Mouse (Mus musculus) small intestine, adult 10 weeks (tissue): ENCODE results near the gene 5330417H12Rik. TPM values are rescaled to one million over a fixed set of nuclear protein-coding genes. Genes with fewer than 3 reads are reported as not detected.

Experiments used
- polyA plus RNA-seq: library from polyadenylated mRNA; stranded (reverse); fragments of 350-450 nt; fragmentation: Illumina TruSeq; extraction: RNeasy Lipid Tissue Mini Kit (QIAGEN cat#74804); gene quantifications from one replicate; pipeline ENCODE4 v1.2.3, GENCODE M21; 2014; ENCODE audit warnings: low replicate concordance

Gene 5330417H12Rik
- polyA plus RNA-seq, result not detected

GRCm38 (mm10) chr7:107625061-107625460 is at the start of gene 5330417H12Rik:
5330417H12Rik (minus strand) TSS chr7:107625161.

GRCm38 (mm10) chr7:107594857-107595402 is 30.0 kb downstream of the 5330417H12Rik start, which contains the start of gene Ppfibp2:
Ppfibp2 (plus strand) TSS chr7:107595207.

Other genes starting within 250 kb of the 5330417H12Rik start
- 0.74 TPM for gene Olfml1, start 57.7 kb downstream of the 5330417H12Rik start, polyA plus RNA-seq
- gene Ppfibp2, start 30.0 kb downstream of the 5330417H12Rik start, polyA plus RNA-seq, result 12.3 TPM
- gene Cyb5r2, start 132.9 kb upstream of the 5330417H12Rik start, polyA plus RNA-seq, result not detected
- gene Ovch2, start 176.0 kb upstream of the 5330417H12Rik start, polyA plus RNA-seq, result not detected
- gene Olfr467, start 187.1 kb upstream of the 5330417H12Rik start, polyA plus RNA-seq, result not detected
- gene Olfr469, start 200.4 kb upstream of the 5330417H12Rik start, polyA plus RNA-seq, result not detected
- gene Olfr470, start 222.3 kb upstream of the 5330417H12Rik start, polyA plus RNA-seq, result not detected